Mouse (Mus musculus): ENCODE results near the gene Scgb1a1. TPM values are rescaled to one million over a fixed set of nuclear protein-coding genes. Genes with fewer than 3 reads are reported as not detected.
A peak's percentile ranks its signal among the peaks of the same experiment; 100 is the strongest.
"Not testable (repeated sequence)": the region's sequence is repeated elsewhere in the genome, so short reads cannot be mapped to it uniquely, and the experiment has no call there.

The Scgb1a1 gene
- polyA plus RNA-seq, 1 experiment: 1.1 TPM

DNA sequence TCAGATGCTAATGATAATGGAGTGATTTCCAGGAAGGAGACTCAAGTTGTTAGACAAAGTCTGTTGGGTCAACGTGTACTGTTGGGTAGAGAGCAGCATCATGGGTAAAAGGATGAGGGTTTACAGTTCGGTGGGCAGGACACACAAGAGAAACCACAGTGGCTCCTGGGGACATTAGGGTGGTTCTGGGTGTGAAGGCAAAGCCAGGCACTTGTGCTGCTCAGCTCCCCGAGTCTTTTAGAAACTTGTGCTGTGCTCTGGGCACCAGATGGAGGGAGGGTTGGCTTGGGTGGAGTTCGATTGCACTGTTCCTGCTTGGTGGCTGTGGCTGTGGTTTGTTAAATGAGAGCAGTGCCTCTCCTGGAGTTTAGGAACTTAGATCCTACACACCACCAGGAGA, 16.2 kb upstream of the Scgb1a1 start:
- DNase-seq (ENCODE audit: low read depth, low spot score): no peak
- WGBS: 70% methylated on average over 4 of the region's 4 CpGs

DNA sequence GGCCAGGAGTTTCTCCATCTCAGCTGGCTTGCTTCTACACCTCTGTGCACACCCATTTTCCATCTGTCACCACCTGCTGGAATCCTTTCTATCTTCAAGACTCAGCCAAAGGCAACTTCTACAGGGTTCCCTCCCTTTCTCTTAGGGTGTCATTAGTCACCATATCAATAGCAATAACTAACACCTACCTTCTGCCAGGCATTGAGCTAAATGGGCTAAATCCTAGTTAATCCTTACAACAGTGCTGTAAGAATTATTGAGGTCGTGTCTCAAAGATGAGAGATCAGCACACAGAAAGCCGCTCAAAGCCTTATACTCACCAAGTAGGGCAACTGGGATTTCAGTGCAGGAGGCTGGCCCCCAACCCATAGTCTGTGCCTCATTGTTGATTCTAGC, 13.3 kb upstream of the Scgb1a1 start:
- DNase-seq (ENCODE audit: low read depth, low spot score): no peak
- WGBS: 72% methylated on average over 2 of the region's 2 CpGs

DNA sequence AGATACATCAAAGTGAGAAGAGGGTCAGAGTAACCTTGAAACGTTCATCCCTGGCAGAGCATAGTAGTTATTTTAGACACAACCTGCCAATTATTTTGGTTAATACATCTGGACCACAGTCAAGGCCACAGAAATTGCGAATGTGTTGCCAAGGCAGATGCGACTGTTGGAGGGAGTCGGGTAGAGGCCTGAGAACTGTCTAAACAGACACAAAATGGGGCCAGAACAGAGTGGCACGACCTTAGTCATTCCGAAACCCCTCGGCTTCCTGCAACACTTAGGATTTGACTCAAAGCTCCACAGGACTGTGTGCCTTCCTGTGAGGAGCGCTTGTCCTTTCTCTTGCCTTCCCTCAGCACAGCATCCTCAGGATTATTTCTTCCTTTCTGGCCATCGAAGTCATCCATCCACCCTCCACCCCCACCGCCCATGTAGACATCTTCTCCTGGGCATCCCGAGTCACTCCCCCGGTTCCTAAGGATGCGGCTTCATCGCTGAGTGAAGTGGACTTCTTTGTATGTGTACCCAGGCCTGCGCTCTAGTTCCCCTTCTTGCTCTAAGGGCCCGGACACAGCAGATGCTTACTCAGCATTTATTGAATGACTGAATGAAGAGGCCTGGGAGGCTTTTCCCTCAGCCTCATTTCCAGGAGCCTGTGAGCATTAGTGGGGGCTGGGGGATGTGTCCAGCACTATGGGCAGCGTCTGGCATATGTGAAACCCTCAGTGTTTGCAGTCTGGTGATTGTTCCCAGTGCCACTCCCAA, 12.7 kb upstream of the Scgb1a1 start:
- no peak for DNase-seq (ENCODE audit: low read depth, low spot score)
- WGBS: 78% methylated on average over 17 of the region's 17 CpGs

DNA sequence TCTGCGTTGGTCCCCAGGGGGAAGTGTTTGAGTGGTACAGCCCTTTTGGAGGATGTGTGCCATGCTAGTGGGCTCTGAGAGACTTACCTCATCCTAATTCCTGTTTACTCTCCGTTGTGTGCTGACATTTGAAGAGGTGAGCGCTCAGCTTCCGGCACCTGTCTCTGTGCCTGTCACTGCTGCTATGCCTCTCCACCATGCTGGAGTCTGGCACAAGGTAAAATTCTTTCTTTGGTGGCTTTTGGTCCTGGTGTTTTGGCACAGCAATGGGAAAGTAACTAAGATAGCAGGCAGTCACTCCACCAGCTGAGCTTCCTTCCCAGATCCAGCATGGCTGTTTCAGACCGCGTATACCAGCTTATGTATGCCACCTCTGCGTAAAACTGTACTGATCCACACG, 12.0 kb upstream of the Scgb1a1 start:
- WGBS: 87% methylated on average over 8 of the region's 8 CpGs
- no peak for DNase-seq (ENCODE audit: low read depth, low spot score)

DNA sequence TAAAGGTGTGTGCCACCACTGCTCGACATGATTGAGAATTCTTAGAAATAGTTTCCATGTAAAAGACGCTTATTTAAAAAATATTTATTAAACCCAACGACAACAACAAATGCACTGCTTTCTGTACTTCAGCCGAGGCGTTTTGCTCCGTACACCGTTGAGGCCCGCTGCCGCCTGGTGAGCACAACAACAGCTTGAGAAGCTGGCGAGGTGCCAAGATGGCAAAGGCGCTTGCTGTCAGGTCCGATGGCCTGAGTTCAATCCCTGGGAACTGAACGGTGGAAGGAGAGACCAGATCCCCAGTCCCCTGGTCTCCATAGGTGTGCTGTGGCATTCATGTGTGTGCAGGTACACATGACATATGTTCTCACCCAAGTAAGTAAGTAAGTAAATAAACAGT, 9.7 kb upstream of the Scgb1a1 start:
- no peak for DNase-seq (ENCODE audit: low read depth, low spot score)
- WGBS: 74% methylated on average over 13 of the region's 13 CpGs

DNA sequence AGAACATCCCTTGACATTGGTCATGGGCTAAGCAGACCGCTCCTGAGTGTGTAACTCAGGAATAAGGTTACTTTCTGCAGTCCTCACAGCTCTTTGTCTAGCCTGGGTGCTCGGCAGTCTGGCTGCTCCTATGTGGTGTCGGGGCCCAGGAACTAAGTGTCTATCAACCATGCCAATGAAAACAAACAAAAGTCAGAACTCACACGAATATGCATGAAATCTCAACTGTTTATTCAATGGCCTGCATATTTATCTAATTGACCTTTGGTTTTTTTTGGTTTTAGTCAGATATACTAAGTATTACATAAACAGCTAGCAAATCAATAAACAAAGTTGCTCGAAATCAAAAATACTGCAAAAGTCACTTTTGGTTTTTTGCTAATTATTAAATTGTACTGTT, 7.4 kb upstream of the Scgb1a1 start:
- no peak for DNase-seq (ENCODE audit: low read depth, low spot score)
- WGBS: 73% methylated on average over 5 of the region's 5 CpGs

DNA sequence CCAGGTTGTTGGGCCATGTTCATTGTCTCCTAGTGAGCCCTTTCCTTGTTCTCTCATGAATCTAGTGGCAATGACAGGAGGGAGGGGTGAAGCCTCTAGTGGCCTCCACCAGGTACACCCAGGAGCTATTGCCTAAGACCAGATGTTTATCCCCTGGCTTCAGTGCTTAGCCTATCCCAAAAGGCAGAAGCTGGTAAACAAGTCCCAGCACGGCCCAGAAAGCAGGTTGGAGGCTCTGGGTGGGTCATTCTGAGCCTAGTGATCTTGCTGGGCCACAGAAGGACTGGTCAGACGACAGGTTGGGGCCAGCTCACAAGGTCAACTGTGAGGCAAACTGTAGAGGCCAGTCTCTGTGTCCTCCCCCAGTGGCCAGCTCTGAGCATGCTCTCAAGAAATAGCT, 3.0 kb upstream of the Scgb1a1 start:
- DNase-seq (ENCODE audit: low read depth, low spot score): no peak
- WGBS: 50% methylated on average over 2 of the region's 2 CpGs

DNA sequence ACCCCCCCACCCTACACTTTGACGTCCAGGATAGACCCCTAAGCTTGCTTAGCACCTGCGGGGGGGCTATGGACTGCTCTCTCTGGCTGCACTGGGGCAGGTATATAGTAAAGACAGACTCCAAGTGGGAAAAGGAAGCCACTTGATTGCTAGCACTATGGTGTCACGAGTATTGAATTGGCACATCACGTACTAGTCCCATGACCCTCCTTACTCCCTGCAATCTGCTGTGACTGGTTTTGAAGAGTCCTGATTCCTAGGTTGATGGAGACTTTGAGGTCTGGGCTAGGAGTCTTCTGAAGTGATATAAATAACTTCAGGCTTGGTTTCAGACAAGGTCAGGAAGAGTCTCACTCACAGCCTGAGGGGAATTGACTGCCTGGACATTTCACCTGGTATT, 2.4 kb upstream of the Scgb1a1 start:
- DNase-seq (ENCODE audit: low read depth, low spot score): no peak
- 72% methylated on average over 4 of the region's 4 CpGs for WGBS

DNA sequence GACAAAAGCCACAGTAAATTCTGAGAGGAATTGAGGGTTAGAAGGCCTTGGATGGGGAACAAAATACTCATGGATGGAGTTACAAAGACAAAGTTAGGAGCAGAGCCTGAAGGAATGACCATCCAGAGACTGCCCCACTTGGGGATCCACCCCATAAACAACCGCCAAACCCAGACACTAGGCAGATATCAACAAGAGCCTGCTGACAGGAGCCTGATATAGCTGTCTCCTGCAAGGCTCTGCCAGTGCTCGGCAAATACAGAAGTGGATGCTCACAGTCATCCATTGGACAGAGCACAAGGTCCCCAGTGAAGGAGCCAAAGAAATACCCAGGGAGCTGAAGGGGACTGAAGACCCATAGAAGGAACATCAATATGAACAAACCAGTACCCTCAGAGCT, 3.9 kb downstream of the Scgb1a1 start:
- WGBS: 92% methylated on average over 2 of the region's 2 CpGs
- DNase-seq (ENCODE audit: low read depth, low spot score): not testable (repeated sequence)

DNA sequence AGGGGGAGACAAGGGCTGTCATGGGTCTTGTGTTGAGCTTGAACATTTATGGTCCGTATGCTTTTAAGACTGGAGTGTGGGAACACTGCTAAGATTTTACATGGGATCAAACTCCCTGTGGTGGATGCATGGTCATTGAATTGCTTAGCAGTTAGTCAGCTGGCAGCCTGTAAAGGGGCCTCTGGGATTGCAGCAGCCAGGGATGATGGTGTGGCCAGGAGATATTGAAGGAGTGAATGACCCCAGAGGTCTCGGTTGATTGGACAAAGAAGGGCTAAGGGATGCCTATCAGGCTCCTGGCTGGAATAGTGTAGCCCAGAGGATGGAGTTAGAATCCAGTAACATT, 4.8 kb downstream of the Scgb1a1 start:
- WGBS: 71% methylated on average over 2 of the region's 2 CpGs
- DNase-seq (ENCODE audit: low read depth, low spot score): no peak

DNA sequence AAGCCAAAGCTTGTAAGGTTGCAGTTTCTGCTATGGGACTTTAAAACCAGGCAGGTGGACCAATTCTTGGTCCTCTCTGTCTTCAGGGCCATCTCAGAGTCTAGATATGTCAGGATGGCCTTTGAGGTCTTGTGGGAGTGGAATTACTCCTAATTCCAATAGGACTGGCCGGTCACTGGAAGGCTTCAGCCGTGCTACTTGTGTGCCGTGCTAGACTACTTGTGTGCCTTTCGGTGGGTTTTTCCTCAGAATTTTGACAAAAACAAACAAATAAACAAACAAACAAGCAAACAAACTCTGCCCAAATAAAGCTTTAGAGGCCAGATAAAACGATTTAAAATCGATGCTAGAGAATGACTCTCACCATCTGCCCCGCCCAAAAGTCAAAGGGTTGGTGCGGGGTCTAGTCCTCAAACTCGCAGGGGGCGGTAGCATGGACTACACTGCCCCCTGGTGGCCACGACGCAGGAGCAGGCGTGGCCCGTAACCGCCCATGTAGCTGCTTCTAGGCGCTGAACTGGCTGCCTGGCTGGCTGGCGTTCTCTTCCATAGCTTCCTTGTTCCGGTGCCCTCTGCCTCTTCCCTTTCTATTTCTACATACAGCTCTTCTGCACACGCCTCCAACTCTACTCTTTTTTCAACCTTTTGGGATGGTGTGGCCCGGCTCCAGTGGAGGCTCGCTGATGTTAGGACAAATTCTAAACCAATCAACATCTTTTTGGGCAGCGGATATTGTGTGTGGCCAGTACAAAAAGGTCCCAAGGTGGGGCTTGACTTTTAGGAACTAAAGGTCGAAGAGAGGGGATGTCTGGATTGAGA, 5.4 kb downstream of the Scgb1a1 start:
- WGBS: 7% methylated on average over 23 of the region's 23 CpGs
- peak; percentile 71 for DNase-seq (ENCODE audit: low read depth, low spot score)

DNA sequence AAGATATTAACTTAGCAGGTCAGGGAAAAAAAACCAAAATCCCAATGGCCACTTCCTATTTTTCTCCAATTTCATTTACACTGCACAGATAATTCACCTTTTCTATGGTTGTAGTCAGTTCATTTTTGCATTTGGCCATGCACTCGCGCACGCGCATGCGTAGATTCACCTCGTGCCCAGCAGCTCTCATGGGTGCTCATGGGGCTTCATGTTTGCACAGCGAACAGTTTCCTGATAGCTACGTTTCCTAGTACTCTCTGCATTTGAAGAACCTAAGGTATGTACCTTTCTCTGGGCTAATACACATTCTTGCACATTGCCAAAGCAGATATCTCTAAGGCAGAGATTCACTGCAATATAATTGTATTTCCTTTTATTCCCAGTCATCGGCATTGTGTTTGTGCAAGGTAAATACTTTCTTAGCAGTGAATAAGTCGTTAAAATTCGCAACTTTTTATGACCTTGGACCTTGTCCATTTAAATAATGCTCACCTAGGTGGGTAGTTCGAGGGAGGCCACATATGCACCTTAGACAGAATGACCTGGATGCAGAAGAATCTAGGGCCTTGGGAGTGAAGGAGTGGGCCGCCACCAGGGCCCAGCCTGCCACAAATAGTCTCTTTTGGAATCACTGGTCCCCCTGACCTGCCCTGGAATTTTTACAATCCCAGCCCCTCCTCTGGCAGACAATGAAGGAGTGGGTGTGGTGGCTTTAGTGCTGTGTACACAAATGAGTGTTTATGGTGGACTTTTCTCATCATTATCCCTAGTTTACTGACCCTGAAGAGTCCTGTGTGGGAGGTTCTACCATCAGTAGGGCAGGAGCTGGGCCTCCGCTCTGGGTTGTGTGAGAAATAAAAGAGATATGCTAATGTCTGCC, 6.2 kb downstream of the Scgb1a1 start:
- 31% methylated on average over 14 of the region's 14 CpGs for WGBS
- peak; percentile 83 for DNase-seq (ENCODE audit: low read depth, low spot score)

DNA sequence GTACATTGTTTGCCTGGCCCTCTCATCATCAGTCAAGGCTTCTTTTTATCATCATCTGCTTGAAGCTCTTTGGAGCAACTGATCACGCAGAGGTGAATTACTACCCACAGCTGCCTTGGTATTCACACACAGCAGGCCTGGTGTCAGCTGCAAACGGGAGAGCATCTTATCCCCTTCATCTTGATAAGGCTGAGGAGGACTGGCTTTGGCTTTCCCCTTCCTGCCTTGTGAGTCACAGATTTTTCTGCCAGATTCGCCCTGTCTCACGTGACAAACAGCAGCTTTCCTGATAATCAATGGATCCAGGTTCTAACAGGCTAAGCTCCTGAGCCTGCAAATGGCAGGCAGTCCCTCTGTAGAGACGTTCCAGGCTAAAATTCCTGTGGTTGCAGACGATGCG, 7.8 kb downstream of the Scgb1a1 start:
- WGBS: 55% methylated on average over 7 of the region's 7 CpGs
- no peak for DNase-seq (ENCODE audit: low read depth, low spot score)

DNA sequence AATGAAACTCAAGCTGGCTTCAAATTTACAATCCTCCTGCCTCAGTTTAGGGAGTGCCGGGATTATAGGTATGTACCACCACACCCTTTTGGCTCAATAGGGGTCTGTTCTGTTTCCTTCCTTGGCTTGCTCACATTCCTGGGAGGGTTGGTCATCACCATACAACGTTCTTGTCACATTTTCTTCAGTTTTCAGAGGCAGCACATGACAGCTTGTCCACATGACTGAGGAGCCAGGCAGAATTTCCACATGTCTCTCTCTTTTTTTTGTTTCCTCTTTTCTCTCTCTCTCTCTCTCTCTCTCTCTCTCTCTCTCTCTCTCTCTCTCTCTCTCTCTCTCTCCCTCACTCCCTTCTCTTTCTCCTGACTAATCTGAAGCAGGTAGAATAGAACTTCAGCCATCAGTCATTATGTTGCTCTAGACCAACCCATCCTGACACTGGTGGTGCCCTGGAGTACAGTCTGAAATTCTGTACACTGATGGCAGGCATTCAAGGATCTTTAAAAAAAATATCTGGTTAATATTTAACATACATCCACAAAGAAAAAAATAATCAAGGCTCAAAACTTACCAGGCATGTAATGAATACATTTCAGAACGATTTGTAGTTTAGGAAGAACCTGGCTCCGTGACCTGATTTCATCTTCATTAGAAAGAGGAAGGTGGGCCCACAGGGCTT, 10.6 kb downstream of the Scgb1a1 start:
- no peak for DNase-seq (ENCODE audit: low read depth, low spot score)
- 35% methylated on average over 4 of the region's 4 CpGs for WGBS

DNA sequence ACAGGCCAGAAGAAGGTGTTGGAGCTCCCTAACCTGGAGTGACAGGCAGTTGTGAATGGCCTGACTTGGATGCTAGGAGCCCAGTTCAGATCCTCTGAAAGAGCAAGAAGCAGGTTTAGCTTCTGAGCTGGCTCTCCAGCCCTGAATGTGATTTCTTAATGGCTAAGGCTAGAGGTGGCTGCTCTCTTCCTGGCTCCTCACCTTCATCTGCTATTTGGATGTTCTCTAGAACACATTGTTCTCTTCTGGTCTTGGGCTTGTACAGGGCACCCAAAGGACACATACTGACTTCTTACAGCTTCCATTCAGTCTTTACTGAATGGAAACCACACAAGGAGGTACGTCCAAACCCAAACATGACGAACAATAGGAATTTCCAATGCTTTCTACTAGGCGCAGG, 11.7 kb downstream of the Scgb1a1 start:
- no peak for DNase-seq (ENCODE audit: low read depth, low spot score)
- WGBS: 92% methylated on average over 3 of the region's 3 CpGs

DNA sequence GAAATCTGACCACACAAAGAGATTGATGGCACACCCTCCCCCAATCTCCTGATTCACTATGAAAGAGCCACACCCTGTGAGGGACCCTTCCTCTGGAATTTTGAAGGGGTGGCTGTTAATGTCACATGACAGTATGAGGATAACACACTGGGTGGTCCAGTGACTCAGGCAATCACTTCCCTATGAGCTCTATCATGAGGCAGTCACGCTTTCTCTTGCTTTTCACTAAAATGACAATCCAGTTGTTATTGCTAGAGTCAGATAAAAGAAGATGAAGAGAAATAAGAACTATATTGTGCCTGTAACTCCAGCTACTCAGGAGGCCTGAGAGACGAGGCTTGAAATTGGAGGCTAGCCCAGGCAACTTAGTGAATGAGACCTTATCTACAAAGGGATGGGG, 12.2 kb downstream of the Scgb1a1 start:
- 85% methylated on average over 2 of the region's 2 CpGs for WGBS
- DNase-seq (ENCODE audit: low read depth, low spot score): no peak

DNA sequence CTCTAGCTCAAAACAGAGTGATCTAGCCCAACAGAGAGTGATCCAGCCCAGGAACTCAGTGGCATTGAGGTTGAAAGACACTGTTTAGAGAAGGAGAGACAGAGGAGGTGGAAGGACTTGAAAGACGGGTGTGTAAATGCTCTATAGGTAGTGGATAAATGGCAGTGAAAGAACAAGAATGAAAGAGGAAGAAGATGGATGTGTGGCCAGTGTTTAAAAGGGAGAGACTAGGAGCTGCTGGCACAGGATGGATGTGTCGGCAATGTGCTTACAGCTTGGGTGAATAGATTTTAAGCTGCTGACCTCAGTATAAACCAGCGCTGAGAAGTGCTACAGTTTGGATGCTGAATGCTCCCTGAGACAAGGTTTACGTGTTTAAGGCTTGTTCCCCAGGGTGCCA, 13.3 kb downstream of the Scgb1a1 start:
- no peak for DNase-seq (ENCODE audit: low read depth, low spot score)
- WGBS: 76% methylated on average over 4 of the region's 4 CpGs

DNA sequence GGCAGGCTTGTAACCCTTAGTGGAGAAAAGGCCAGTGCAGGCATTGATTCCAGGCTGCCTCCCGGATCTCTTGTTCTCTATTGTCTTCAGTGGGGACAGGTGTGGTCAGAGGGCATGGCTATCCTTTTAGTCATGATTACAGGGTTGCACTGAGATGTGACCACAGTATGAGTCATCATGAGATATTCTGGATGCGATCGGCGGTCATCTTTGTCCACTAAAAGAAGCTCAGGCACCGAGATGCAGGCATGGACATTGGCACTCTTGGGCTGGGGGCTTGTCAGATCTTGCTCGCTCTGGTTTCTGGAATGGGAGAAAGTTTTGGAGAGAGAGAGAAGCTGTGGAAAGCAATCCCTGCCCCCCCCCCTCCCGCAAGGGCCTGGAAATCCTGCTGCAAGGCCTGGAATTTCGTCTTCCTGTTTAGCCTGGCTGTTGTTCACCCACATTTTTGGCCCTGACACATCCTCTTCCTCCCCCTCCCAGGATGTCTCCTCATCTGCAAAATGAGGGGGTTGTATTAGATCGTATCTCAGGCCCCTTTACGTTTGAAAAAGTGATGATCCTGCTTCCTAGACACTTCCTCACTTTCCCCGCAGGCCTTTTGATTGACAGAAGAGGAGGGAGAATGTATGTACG, 13.9 kb downstream of the Scgb1a1 start:
- 67% methylated on average over 12 of the region's 12 CpGs for WGBS
- no peak for DNase-seq (ENCODE audit: low read depth, low spot score)

DNA sequence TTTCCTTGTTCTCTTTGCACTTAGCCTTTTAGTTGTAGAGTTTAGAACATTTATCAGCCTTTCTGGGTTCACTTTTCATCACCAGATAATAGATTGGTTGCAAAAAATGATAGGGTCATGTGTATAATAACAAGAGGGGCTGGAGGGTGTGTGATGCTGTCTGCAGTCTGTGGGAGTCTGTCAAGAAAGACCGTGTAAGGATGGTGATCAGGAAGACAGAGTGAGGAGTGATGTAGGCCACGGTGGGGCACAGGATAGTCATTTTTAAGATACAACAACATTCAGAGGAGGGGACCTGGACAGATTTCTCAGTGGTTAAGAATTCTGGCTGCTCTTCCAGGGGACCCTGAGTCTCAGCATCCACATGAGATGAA, 15.6 kb downstream of the Scgb1a1 start:
- WGBS: 64% methylated on average over 2 of the region's 2 CpGs
- no peak for DNase-seq (ENCODE audit: low read depth, low spot score)

All from large intestine, adult 2 months (tissue).